Mouse (Mus musculus): ENCODE data around the gene Atp7a.

- TF ChIP-seq FLI1 (IDR thresholded peaks at IDR 0.05; ENCODE audit: low read length) (no peak), GATA1 (IDR thresholded peaks at IDR 0.05; ENCODE audit: borderline replicate concordance, low read length) (no peak)
Observed at GRCm38 (mm10) chrX:106027343-106027674, 233 bp downstream of the Atp7a start.
